Mouse (Mus musculus): ENCODE measurements around the gene Rasal1. TPM values are rescaled to one million over a fixed set of nuclear protein-coding genes. Genes with fewer than 3 reads are reported as not detected.

Rasal1 gene
- polyA plus RNA-seq (2016; fragmentation: Nextera tagmentation; extraction: Ambion mirVana), result 0.17 and 0.20 TPM in 2 replicates

DNA sequence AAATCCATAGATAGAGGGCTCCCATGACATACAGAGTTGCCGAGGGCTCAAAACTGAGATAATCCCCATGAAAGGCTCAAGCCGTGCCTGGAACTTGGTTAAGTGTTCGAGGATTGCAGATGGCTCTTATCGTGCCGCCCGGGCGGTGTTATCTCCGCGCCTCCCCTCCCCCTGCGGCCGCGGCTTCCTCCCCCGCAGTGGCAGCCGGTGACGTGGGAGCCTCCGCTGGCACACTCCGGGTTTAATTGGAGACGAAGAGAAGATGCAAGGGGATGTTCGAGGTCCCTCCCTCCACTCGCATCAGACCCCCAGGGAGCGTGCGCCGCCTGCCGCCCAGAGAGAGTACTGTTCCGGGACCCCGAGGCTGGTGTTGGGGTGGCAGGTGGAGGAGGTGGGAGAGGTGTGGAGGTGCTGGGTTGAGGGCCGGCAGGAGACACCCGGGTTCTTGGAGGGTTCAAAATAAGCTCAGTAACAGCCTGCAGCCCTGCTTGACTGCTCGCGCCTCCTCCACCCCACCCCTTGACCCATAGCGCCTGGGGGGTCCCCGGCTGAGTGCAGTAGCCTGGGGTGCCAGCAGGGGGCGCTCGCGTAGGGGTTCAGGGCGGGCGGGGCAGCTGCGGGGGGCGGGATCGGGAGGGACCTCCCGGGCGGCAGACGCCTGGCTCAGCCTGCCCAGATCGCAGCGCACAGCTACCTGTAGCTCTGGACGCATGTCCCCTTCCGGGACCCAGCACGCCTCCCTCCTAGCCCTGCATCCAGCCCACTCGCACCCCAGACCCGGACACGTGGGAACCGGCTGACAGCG, at the start of gene Rasal1:
Gene Rasal1 (plus strand): TSS at position 244 of the 805 bp plus-strand sequence.
- WGBS, result 2% methylated on average over 38 of the region's 53 CpGs
- Histone ChIP-seq H3K9ac (no peak within 1 kb of the TSS; the same call in 1 of the 2 replicates), H3K27ac (no peak within 1 kb of the TSS), H3K4me1 (peaks cover 14% of the 10 kb centered on the region), H3K4me3 (replicated peaks) (peak within 1 kb of the TSS; percentile 22), H3K27me3 (peaks cover 74% of the 10 kb centered on the region), H3K4me2 (peak within 1 kb of the TSS; percentile 48), H3K9me3 (no peaks in the 10 kb centered on the region), H3K36me3 (replicated peaks) (no peaks in the 10 kb centered on the region)
- 0 out of 2 replicates have a peak, but pooled peaks have one; percentile 36 for ATAC-seq (ENCODE audit: low FRiP score)

GRCm38 (mm10) chr5:120599625-120600024, 49.0 kb upstream of the Rasal1 start:
- ATAC-seq (ENCODE audit: low FRiP score), result no peak
- WGBS, result 92% methylated on average over 6 of the region's 6 CpGs
- H3K36me3 ChIP-seq (replicated peaks), result no peaks in the 10 kb centered on the region
- no peak overlapping the region for H3K4me3 ChIP-seq (replicated peaks)
- no peak overlapping the region for H3K4me2 ChIP-seq
- peaks cover 2% of the 10 kb centered on the region; the same call in 1 of the 2 replicates for H3K4me1 ChIP-seq
- H3K9me3 ChIP-seq, result no peaks in the 10 kb centered on the region
- H3K9ac ChIP-seq, result no peak overlapping the region
- no peak overlapping the region for H3K27ac ChIP-seq
- H3K27me3 ChIP-seq, result no peaks in the 10 kb centered on the region

DNA sequence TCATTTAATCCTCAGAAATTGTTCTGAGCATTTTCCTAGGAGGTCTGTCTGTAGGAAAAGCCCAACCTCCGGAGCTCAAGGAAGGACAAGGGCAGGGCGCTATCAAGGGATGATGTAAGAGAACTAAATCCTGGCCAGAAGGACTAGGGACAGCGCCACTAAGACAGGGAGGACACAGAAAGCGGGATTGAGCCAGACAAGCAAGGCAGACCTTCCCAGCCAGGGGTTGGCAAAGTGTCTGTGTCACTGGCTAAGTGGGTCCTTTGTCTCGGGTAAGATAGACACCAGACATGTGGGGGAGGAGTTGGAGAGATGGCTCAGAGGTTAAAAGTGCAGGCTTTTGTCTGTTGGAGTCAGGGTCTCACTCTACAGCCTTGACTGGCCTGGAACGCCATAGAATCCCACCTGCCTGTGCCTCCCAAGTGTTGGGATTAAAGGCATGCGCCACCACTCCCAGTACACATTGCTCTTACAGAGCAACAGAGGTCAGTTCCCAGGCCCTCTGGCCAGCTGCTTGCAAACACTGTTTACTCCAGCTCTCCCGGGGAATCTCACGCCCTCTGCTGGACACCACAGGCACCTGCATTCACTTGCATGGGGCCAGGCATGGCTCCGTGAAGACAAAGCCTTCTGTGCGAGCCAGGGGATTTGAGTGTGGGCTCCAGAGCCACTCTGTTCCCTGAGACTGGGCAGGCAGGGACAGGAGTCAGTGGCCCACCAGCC, 47.5 kb upstream of the Rasal1 start:
- Histone ChIP-seq H3K27ac (no peak overlapping the region), H3K9me3 (no peaks in the 10 kb centered on the region), H3K27me3 (no peaks in the 10 kb centered on the region), H3K36me3 (replicated peaks) (no peaks in the 10 kb centered on the region), H3K4me1 (peaks cover 5% of the 10 kb centered on the region), H3K4me2 (no peak overlapping the region), H3K4me3 (replicated peaks) (no peak overlapping the region), H3K9ac (no peak overlapping the region)
- 62% methylated on average over 11 of the region's 11 CpGs for WGBS
- no peak for ATAC-seq (ENCODE audit: low FRiP score)

GRCm38 (mm10) chr5:120602210-120602609, 46.4 kb upstream of the Rasal1 start:
- Histone ChIP-seq H3K36me3 (replicated peaks) (no peaks in the 10 kb centered on the region), H3K4me1 (peaks cover 5% of the 10 kb centered on the region), H3K9ac (no peak overlapping the region), H3K9me3 (no peaks in the 10 kb centered on the region), H3K27me3 (no peaks in the 10 kb centered on the region), H3K4me3 (replicated peaks) (no peak overlapping the region), H3K4me2 (no peak overlapping the region), H3K27ac (no peak overlapping the region)
- 88% methylated on average over 12 of the region's 12 CpGs for WGBS
- ATAC-seq (ENCODE audit: low FRiP score), result no peak

DNA sequence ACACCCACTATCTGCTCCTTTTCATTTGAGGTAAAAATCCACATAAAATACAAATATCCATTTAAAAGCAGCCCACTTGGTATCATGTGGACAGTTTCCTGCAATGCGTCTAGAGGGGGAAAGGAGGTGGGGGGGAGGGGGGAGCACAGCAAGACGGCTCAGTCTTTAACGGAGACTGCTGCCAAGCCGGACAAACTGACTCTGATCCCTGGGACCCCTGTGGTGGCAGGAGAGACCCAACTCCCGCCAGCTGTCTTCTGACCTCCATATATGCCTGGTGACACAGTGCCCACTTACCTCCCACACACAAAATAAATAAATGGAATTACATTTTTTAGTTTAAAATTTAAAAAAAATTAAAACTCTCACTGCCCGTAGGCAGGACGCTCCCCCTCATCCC, 45.1 kb upstream of the Rasal1 start:
- ATAC-seq (ENCODE audit: low FRiP score), result no peak
- Histone ChIP-seq H3K4me3 (replicated peaks) (no peak overlapping the region), H3K27ac (no peak overlapping the region), H3K36me3 (replicated peaks) (0 out of 2 replicates have a peak, but pooled peaks cover 6% of the 10 kb centered on the region), H3K27me3 (no peaks in the 10 kb centered on the region), H3K9me3 (no peaks in the 10 kb centered on the region), H3K4me1 (peaks cover 5% of the 10 kb centered on the region), H3K4me2 (no peak overlapping the region), H3K9ac (no peak overlapping the region)
- 54% methylated on average over 7 of the region's 7 CpGs for WGBS

- peaks cover 11% of the 10 kb centered on the region for H3K4me1 ChIP-seq
- H3K27ac ChIP-seq, result peak overlapping the region; percentile 54; the same call in 1 of the 2 replicates
- H3K9me3 ChIP-seq, result no peaks in the 10 kb centered on the region
- ATAC-seq (ENCODE audit: low FRiP score), result peak; percentile 59
- H3K9ac ChIP-seq, result peak overlapping the region; percentile 48
- H3K4me3 ChIP-seq (replicated peaks), result peak overlapping the region; percentile 32
- WGBS, result 2% methylated on average over 6 of the region's 6 CpGs
- H3K4me2 ChIP-seq, result peak overlapping the region; percentile 63
- peaks cover 9% of the 10 kb centered on the region for H3K36me3 ChIP-seq (replicated peaks)
- no peaks in the 10 kb centered on the region for H3K27me3 ChIP-seq
Observed at GRCm38 (mm10) chr5:120604839-120605238, 43.8 kb upstream of the Rasal1 start.

DNA sequence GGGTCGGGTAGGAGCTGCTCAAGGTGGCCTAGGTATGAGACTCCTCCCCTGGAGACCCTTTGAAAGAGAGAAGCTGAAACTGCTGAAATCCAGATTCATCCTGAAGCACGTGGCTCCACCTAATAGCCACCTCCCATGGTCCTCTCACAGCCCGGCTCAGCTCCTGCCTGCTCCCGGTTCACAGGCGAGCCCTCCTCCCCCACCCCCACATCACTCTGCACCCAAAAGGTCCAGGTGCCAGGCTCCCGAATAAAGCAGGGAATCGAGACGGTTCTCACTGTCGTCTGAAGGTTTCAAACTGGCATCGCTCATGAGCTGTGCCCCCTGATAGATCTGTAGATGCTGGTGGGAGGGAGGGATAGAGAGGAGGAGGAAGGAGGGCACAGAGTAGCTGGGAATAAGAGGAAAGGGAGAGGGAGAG, 43.4 kb upstream of the Rasal1 start:
- peak; percentile 63 for ATAC-seq (ENCODE audit: low FRiP score)
- peak overlapping the region; percentile 48 for H3K9ac ChIP-seq
- H3K9me3 ChIP-seq, result no peaks in the 10 kb centered on the region
- peak overlapping the region; percentile 63 for H3K4me2 ChIP-seq
- peaks cover 9% of the 10 kb centered on the region for H3K36me3 ChIP-seq (replicated peaks)
- 2% methylated on average over 10 of the region's 10 CpGs for WGBS
- H3K27ac ChIP-seq, result peak overlapping the region; percentile 54
- H3K4me3 ChIP-seq (replicated peaks), result peak overlapping the region; percentile 32
- H3K27me3 ChIP-seq, result no peaks in the 10 kb centered on the region
- peaks cover 11% of the 10 kb centered on the region for H3K4me1 ChIP-seq

DNA sequence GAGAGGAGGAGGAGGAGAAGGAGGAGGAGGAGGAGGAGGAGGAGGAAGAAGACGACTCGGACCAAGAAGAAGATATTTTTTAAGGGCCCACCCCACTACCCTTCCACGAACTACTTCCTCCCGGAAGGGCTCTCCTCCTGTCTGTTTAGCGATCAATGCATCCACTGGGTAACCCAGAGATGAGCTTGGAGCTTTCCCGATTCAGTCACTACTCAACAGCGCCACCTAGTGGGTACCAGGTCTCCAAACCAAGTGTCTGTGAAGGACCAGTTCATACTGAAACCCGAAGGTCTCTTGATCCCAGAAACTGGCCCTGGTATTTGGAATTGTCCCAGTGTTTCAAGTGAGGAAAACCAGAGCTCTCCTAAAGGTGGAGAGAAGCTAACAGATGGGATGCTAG, 42.9 kb upstream of the Rasal1 start:
- H3K4me3 ChIP-seq (replicated peaks), result peak overlapping the region; percentile 32
- under 1% methylated on average over 8 of the region's 8 CpGs for WGBS
- peak overlapping the region; percentile 48; the same call in 1 of the 2 replicates for H3K9ac ChIP-seq
- ATAC-seq (ENCODE audit: low FRiP score), result peak; percentile 77
- H3K27ac ChIP-seq, result peak overlapping the region; percentile 54; the same call in 1 of the 2 replicates
- peaks cover 11% of the 10 kb centered on the region for H3K4me1 ChIP-seq
- H3K9me3 ChIP-seq, result no peaks in the 10 kb centered on the region
- H3K36me3 ChIP-seq (replicated peaks), result peaks cover 9% of the 10 kb centered on the region
- H3K4me2 ChIP-seq, result peak overlapping the region; percentile 63
- H3K27me3 ChIP-seq, result no peaks in the 10 kb centered on the region

GRCm38 (mm10) chr5:120606590-120607200, 41.9 kb upstream of the Rasal1 start:
- Histone ChIP-seq H3K4me3 (replicated peaks) (no peak overlapping the region), H3K4me2 (no peak overlapping the region), H3K9ac (no peak overlapping the region), H3K9me3 (no peaks in the 10 kb centered on the region), H3K36me3 (replicated peaks) (peaks cover 9% of the 10 kb centered on the region), H3K27ac (no peak overlapping the region), H3K27me3 (no peaks in the 10 kb centered on the region), H3K4me1 (peaks cover 21% of the 10 kb centered on the region)
- 68% methylated on average over 25 of the region's 25 CpGs for whole genome bisulfite sequencing
- ATAC-seq (ENCODE audit: low FRiP score), result no peak

- H3K4me3 ChIP-seq (replicated peaks), result no peak overlapping the region
- 85% methylated on average over 3 of the region's 3 CpGs for WGBS
- H3K9ac ChIP-seq, result no peak overlapping the region
- H3K4me1 ChIP-seq, result peaks cover 23% of the 10 kb centered on the region
- no peak overlapping the region for H3K4me2 ChIP-seq
- no peaks in the 10 kb centered on the region for H3K9me3 ChIP-seq
- no peak for ATAC-seq (ENCODE audit: low FRiP score)
- no peak overlapping the region for H3K27ac ChIP-seq
- peaks cover 9% of the 10 kb centered on the region for H3K36me3 ChIP-seq (replicated peaks)
- H3K27me3 ChIP-seq, result no peaks in the 10 kb centered on the region
Observed at GRCm38 (mm10) chr5:120607335-120607734, 41.3 kb upstream of the Rasal1 start.

- no peak overlapping the region for H3K9ac ChIP-seq
Observed at GRCm38 (mm10) chr5:120609246-120609775, 39.3 kb upstream of the Rasal1 start.

GRCm38 (mm10) chr5:120610906-120611305, 37.7 kb upstream of the Rasal1 start:
- 95% methylated on average over 5 of the region's 5 CpGs for WGBS
- ATAC-seq (ENCODE audit: low FRiP score), result no peak
- peaks cover 16% of the 10 kb centered on the region for H3K36me3 ChIP-seq (replicated peaks)
- 0 out of 2 replicates have a peak overlapping the region, but pooled peaks have one; percentile 53 for H3K9ac ChIP-seq
- H3K9me3 ChIP-seq, result peaks cover 4% of the 10 kb centered on the region
- H3K4me1 ChIP-seq, result peaks cover 24% of the 10 kb centered on the region
- H3K27ac ChIP-seq, result no peak overlapping the region
- no peak overlapping the region; the same call in 1 of the 2 replicates for H3K4me3 ChIP-seq (replicated peaks)
- H3K27me3 ChIP-seq, result no peaks in the 10 kb centered on the region
- peak overlapping the region; percentile 90 for H3K4me2 ChIP-seq

More at GRCm38 (mm10) chr5:120609246-120609775, 39.3 kb upstream of the Rasal1 start:
- Histone ChIP-seq H3K27me3 (no peaks in the 10 kb centered on the region), H3K9me3 (no peaks in the 10 kb centered on the region), H3K4me2 (no peak overlapping the region), H3K4me3 (replicated peaks) (no peak overlapping the region), H3K36me3 (replicated peaks) (peaks cover 9% of the 10 kb centered on the region), H3K27ac (no peak overlapping the region), H3K4me1 (peaks cover 29% of the 10 kb centered on the region)
- ATAC-seq (ENCODE audit: low FRiP score), result no peak
- WGBS, result 90% methylated on average over 16 of the region's 16 CpGs
